Mouse (Mus musculus): Measurements from ENCODE around the gene Ugt1a1.
"Not testable (repeated sequence)": the region's sequence is repeated elsewhere in the genome, so short reads cannot be mapped to it uniquely, and the experiment has no call there.

The Ugt1a1 gene

GRCm38 (mm10) chr1:88219054-88219453 is 7.3 kb downstream of the Ugt1a1 start:
- DNase-seq: no peak

GRCm38 (mm10) chr1:88220336-88220735 is 8.6 kb downstream of the Ugt1a1 start:
- DNase-seq: no peak

DNA sequence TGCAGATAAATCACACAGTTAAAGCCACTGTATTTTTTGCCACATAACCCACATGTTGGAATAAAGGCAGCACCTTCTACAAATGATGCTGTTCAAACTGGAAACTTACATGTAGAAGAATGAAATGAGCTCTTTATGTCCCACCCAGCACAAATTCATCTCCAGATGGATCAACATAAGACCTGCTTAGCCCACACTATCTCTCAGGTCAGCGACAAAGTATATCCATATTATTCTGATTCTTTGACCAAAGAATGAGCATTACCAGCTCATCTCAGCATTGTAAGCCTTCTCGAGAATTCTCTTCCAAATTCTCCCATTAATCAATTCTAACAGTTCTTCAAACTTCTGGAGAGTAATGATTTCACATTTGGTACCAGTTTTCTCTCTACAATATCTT is 10.5 kb downstream of the Ugt1a1 start:
- DNase-seq: no peak

- DNase-seq: not testable (repeated sequence)
Observed at GRCm38 (mm10) chr1:88223011-88223515, 11.3 kb downstream of the Ugt1a1 start.

DNA sequence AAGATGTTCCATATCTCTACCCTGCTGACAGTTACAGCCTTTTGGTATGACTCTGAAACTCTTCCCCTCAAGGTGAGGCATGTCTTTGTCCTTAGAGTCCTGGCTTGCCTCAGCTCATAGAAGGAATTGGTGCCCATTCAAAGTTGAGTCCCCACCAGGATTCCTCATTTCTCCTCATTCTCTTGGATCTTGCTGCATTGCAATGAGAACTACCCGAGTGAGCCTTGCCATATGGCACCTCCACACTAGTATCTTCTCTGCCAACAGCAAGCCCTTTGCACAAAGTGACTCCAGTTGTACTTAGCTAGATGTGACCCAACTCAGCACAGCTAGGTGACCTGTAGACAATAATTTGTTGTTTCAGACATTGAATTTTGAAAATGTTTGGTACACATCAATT is 11.8 kb downstream of the Ugt1a1 start:
- no peak for DNase-seq

- no peak for DNase-seq
Observed at GRCm38 (mm10) chr1:88224029-88224776, 12.4 kb downstream of the Ugt1a1 start.

GRCm38 (mm10) chr1:88225301-88225700 is 13.5 kb downstream of the Ugt1a1 start:
- not testable (repeated sequence) for DNase-seq

GRCm38 (mm10) chr1:88225741-88226140 is 14.0 kb downstream of the Ugt1a1 start:
- no peak for DNase-seq

DNA sequence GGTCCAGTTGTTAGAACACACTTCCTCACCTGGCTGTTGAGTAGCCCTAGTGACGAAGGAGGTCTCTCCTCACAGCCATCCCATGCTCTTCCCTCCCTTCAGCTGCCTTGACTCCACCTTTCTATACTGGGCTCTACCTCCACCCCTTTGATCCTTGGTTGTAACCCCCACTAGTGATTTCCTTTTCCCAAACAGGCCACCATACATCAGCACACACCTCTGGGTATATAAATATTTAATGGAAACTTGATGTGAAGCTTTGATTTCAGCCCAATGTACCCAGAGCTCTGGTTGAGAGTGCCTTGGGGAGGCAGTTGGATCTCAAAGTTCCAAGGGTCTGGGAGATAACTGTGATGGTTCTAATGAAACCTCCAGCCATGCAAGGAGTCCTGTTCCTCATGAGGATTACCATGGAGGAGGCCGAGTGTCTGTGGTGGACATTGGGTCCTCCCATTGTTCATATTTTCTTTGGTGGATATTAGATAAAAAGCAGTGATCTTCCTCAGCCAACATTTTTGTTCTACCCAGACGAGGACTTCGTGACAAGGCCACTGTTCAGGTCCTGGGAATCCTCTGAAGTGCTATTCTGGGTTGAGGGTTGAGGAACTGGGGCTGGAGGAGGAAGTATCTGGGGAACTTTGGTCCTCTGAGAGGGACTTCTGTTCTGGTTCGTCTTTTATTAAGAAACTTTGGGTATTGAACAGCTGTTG is 15.1 kb downstream of the Ugt1a1 start, which contains the start of gene Mroh2a:
TSS of gene Mroh2a (plus strand) at position 317 of the 710 bp plus-strand sequence.
- peak; percentile 3 for DNase-seq

DNA sequence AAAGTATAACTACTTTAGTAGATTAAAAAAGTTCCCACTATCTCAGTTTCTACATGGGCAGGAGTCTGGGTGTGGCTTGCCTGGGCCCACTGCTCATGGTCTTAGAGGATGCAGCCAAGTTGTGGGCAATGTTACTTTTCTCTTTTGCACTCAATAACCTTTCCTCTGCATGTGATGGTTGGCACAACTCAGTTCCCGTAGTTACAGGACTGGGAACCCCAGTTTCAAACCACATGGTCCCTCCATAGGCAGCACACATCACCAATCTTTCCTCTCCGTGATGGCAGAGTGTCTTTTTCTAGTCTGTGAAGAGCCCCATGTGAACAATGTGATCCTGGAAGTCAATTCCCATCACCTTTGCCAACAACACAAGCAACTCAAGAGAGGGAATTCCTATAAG is 15.7 kb downstream of the Ugt1a1 start:
- peak; percentile 9 for DNase-seq

DNA sequence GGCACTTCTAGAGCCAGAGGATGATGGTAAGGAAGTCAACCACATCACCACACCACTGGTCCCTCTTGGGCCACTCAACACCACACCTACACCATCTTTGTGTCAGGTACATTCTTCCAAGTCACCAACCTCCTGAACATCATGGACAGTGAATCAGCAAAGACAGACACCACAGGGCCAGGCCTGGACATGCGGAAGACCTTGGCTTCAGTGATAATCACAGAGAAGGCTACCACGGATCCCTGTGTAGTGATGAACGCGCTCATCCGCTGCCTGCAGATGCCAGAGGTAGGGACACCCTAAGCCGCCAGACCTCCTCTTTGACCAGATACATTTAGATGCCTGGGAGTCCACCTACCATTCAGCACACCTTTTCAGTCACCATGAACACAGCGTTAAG is 16.4 kb downstream of the Ugt1a1 start:
- no peak for DNase-seq

DNA sequence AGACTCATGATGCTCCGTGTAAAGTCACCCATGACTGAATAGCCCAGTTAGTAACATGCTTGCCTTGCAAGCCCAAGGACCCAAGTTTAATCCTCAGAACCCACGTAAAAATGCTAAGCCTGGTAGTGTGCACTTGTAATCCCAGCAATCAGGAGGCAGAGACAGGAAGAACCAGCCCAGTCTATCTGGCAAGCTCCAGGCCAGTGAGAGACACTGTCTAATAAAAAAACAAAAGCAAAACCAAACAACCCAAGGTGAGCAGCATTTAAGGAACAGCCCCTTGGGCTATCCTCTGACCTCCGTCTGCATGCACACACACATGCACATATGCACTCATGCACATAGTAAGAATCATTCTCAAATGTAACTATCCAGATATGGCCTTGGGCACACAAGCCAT is 17.8 kb downstream of the Ugt1a1 start:
- no peak for DNase-seq

DNA sequence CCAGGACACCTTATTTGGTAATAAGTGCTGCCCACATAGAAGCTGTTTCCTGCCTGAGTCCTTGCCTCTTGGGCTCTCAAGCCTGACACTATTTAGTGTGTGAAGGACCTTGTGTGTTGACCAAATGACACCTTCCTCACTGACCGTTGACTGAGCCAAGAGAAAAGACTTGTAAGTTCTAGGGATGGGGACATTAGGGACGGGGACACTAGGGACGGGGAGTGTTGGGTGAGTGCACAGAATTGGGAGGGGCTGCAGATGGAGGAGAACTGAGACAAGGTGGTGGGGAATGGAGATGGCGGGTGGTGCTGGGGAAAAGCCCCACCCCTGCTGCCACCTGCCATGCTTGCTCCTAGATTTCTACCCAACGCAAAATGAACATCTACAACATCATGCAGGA is 18.2 kb downstream of the Ugt1a1 start:
- DNase-seq: no peak

DNA sequence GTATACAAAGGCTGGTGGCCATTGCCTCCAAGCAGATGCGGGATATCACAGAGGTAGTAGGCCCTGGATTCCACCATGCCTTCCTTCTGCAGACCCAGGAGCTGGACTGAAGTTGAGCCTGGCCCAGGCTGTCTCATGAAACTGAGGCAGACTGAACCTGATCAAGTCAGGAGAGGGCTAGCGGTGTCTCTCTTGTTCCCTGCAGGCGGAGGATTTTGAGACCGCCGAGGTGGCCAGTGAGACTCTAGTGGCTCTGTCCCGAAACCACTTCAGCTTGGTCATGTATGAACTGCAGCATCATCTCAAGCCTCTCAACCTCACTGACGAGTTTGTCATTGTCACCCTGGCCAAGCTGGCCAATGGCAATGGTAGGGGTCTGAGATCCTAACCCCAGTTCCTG is 18.7 kb downstream of the Ugt1a1 start:
- no peak for DNase-seq

- no peak for DNase-seq
Observed at GRCm38 (mm10) chr1:88230981-88231802, 19.4 kb downstream of the Ugt1a1 start.

DNA sequence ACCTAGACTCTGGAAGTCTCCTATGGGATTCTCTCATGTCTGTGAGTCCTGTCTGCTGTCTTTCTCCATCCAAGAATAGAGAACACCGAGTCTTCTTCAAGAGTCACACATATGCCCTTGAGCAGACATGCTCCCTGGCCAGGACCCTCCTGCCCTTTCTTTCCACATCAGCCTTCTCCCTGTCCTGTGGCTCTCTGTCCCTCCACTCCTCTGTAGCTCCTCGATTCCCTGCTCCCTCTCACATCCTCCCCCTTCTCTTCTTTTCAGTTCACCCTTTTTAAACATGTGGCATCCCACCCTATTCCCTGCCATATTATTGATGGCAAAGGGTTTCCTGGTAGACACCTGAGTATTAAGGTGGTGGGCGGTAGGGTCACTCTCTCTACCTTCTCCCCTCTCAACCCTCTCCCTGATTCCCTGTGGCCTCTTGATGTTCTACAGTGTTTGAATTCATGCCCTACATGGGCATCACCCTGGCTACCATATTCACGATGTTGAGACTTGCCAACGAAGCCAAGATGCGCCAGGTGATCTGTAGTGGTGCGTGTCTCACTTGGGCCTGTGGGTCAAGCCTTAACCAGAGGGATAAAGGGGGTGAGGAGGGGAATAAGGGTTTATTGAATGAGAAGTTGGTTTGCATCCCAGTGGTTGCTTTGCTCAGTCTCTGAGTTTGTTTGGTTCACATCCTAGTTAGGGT is 20.2 kb downstream of the Ugt1a1 start:
- no peak for DNase-seq

DNA sequence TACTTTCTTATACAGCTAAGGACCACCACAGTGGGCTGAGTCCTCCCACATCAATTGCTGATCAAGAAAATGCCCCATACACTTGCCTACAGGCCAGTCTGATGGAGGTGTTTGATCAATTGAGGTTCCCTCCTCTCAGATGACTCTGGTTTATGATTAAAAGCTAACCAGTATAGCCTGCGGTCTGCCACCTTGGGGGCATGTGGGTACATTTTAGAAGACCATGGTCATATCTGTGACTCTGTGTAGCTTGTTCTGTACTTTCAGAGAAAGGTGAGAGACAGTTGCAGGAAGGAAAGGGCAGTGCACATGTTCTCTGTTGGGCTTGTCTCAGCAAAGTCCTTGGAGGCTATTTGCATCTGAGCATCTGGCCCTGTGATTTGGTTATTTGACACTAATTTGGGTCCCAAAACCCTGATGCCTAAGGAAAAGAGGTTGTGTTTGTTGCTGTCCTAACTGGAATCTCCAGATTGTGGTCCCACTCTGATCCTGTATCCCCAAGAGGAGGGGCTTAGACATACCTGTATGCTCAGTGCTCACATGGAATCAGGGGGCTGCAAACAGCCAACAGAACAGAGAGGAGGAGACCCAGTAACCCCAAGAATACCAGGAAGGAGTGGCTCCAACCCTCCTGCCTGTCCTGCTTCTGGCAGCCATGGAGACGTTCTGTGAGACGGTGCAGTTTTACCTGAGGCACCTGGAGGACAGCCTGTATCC is 21.1 kb downstream of the Ugt1a1 start:
- no peak for DNase-seq

GRCm38 (mm10) chr1:88233421-88234247 is 21.9 kb downstream of the Ugt1a1 start:
- no peak for DNase-seq

- DNase-seq: no peak
Observed at GRCm38 (mm10) chr1:88234248-88234610, 22.5 kb downstream of the Ugt1a1 start.

GRCm38 (mm10) chr1:88234646-88235045 is 22.9 kb downstream of the Ugt1a1 start:
- DNase-seq: no peak
